Mouse (Mus musculus): ENCODE results near the gene Zfp979. TPM values are rescaled to one million over a fixed set of nuclear protein-coding genes. Genes with fewer than 3 reads are reported as not detected.
"Not testable (repeated sequence)": the region's sequence is repeated elsewhere in the genome, so short reads cannot be mapped to it uniquely, and the experiment has no call there.

Zfp979 gene
- total and polyA plus RNA-seq, 3 experiments = 2.4 to 42.5 (median 13.2) TPM

DNA sequence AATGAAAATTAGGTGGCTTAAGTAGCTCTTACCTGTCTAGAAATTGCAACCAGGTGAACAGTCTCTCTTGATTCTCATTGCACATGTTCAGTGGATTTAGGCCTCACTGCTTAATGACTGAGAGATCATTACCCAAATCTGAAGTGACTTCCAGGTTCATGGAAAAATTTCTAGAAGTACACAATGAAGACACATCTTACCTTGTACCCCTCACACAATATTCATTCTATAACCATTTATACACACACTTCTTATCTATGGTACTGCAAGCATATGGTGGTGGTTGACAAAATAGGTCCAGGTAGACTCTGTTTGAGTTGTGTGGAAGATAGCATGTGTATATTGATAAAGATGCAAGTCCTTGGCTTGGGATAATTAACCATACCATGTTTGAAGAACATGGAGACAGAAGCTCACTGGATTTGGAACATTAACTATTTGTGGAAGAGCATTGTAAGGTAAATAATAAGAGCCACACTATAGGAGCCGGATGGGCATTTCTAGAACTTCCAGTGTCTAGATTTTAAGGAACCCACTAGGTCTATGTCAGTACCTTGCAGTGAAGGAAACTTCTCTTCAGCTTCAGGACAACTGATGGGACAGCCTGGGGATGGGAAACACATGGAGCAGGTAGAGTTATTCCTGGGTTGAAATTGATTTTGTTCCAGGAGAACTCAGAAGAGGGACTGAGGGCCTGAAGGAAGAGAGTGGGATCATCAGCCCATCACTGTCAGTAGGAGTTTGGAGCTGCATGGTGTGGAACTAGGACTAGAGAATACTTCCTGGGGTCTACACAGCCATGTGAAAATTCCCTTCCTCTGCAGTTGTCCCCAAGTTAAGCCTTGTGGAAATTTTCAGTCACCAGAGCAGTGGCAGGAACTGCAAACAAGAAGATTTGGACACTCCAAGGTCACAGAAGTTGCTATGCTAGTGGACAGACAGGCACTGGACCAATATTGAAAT lies 55.5 kb downstream of the Zfp979 start:
- Histone ChIP-seq H3K36me3 (replicated peaks in 1 of 2; ENCODE audit: control insufficient read depth in 1 of 2, insufficient read depth in 1 of 2, low read length in 1 of 2) (no peaks in the 10 kb centered on the region), H3K4me3 (replicated peaks in 1 of 3; ENCODE audit: low read depth in 2 of 3, low read length in 2 of 3, poor library complexity in 1 of 3) (no peak overlapping the region), H3K9me3 (replicated peaks; ENCODE audit: low read length) (peaks cover 9% of the 10 kb centered on the region), H3K27me3 (replicated peaks) (no peaks in the 10 kb centered on the region), H3K9ac (ENCODE audit: insufficient read depth, low read depth) (no peak overlapping the region), H3K4me2 (ENCODE audit: insufficient read depth, low read depth, poor library complexity, severe bottlenecking) (no peak overlapping the region), H3K4me1 (ENCODE audit: control insufficient read depth in 1 of 2, insufficient read depth in 2 of 2) (no peaks in the 10 kb centered on the region), H3K79me2 (replicated peaks; ENCODE audit: control insufficient read depth, extremely low read depth, insufficient read depth, poor library complexity, severe bottlenecking) (no peaks in the 10 kb centered on the region), H3K27ac (ENCODE audit: insufficient read depth, low read depth) (no peak overlapping the region)
- TF ChIP-seq MYC (IDR thresholded peaks at IDR 0.05; ENCODE audit: low read depth, low read length) (no peak), SMC3 (IDR thresholded peaks at IDR 0.05; ENCODE audit: low read depth, low read length) (no peak), ZKSCAN1 (IDR thresholded peaks at IDR 0.05; ENCODE audit: borderline replicate concordance, low read depth, low read length) (no peak), NRF1 (IDR thresholded peaks at IDR 0.05; ENCODE audit: low read depth, low read length) (no peak), TCF12 (IDR thresholded peaks at IDR 0.05; ENCODE audit: low read depth, low read length) (no peak), MAZ (IDR thresholded peaks at IDR 0.05; ENCODE audit: low read depth, low read length) (no peak)
- in situ Hi-C loops (cut with MboI; ENCODE audit: low pct_ligation_motif_present, low pct_unique_long_range_greater_than_20kb, low sequenced_read_pairs) (no loop called here), dilution Hi-C loops (cut with MboI; ENCODE audit: extremely low pct_ligation_motif_present, extremely low pct_unique_long_range_greater_than_20kb, low sequenced_read_pairs) (no loop called here)
- DNase-seq (ENCODE audit: extremely low read depth) = no peak

DNA sequence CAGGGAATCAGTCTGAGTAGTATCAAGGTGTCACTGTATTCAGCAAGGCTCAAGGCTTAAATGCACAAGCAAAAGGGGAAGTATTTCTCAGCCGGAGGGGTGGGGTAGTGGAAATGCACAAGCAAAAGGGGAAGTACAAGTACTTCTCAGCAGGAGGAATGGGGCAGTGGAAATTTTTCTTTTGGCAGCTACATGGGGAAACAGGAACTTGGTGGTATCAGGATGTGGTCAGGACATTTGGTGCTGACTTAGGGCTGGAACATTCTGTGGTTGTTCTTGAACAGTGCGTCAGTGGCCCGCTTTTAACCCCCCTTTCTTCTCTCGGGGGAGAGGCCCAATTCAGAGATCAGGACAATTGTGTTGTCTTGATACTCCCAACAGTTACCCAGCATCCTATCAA lies 62.9 kb downstream of the Zfp979 start:
- not testable (repeated sequence) for H3K27ac ChIP-seq (ENCODE audit: insufficient read depth, low read depth)

DNA sequence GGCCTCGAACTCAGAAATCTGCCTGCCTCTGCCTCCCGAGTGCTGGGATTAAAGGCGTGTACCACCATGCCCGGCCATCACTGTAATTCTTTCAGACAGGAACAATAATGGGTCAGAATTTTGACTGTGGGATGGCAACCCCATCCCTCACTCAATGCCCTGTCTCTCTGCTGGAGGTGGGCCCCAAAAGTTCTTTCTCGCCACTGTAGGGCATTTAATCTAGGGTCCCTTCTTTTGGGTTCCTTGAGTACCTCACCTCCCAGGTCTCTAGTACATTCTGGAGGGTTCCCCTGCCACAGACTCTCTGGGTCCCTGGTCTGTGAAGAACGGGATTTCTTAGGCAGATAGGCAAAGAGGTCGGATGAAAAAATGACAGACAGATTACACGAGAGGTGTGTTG lies 71.2 kb downstream of the Zfp979 start:
- H3K27me3 ChIP-seq (replicated peaks); H3K4me3 ChIP-seq (replicated peaks in 1 of 3; ENCODE audit: low read depth in 2 of 3, low read length in 2 of 3, poor library complexity in 1 of 3); H3K79me2 ChIP-seq (replicated peaks; ENCODE audit: control insufficient read depth, extremely low read depth, insufficient read depth, poor library complexity, severe bottlenecking); H3K27ac ChIP-seq (ENCODE audit: insufficient read depth, low read depth); H3K9ac ChIP-seq (ENCODE audit: insufficient read depth, low read depth); H3K4me2 ChIP-seq (ENCODE audit: insufficient read depth, low read depth, poor library complexity, severe bottlenecking); H3K9me3 ChIP-seq (replicated peaks; ENCODE audit: low read length); in situ Hi-C loops (cut with MboI; ENCODE audit: low pct_ligation_motif_present, low pct_unique_long_range_greater_than_20kb, low sequenced_read_pairs); H3K4me1 ChIP-seq (ENCODE audit: control insufficient read depth in 1 of 2, insufficient read depth in 2 of 2); dilution Hi-C loops (cut with MboI; ENCODE audit: extremely low pct_ligation_motif_present, extremely low pct_unique_long_range_greater_than_20kb, low sequenced_read_pairs); DNase-seq (ENCODE audit: extremely low read depth); H3K36me3 ChIP-seq (replicated peaks in 1 of 2; ENCODE audit: control insufficient read depth in 1 of 2, insufficient read depth in 1 of 2, low read length in 1 of 2): not testable (repeated sequence)

More for the DNA sequence above, 62.9 kb downstream of the Zfp979 start:
- H3K9me3 ChIP-seq (replicated peaks; ENCODE audit: low read length); dilution Hi-C loops (cut with MboI; ENCODE audit: extremely low pct_ligation_motif_present, extremely low pct_unique_long_range_greater_than_20kb, low sequenced_read_pairs); H3K36me3 ChIP-seq (replicated peaks in 1 of 2; ENCODE audit: control insufficient read depth in 1 of 2, insufficient read depth in 1 of 2, low read length in 1 of 2); H3K4me1 ChIP-seq (ENCODE audit: control insufficient read depth in 1 of 2, insufficient read depth in 2 of 2); H3K79me2 ChIP-seq (replicated peaks; ENCODE audit: control insufficient read depth, extremely low read depth, insufficient read depth, poor library complexity, severe bottlenecking); H3K27me3 ChIP-seq (replicated peaks); H3K4me2 ChIP-seq (ENCODE audit: insufficient read depth, low read depth, poor library complexity, severe bottlenecking); H3K4me3 ChIP-seq (replicated peaks in 1 of 3; ENCODE audit: low read depth in 2 of 3, low read length in 2 of 3, poor library complexity in 1 of 3); in situ Hi-C loops (cut with MboI; ENCODE audit: low pct_ligation_motif_present, low pct_unique_long_range_greater_than_20kb, low sequenced_read_pairs); H3K9ac ChIP-seq (ENCODE audit: insufficient read depth, low read depth): not testable (repeated sequence)
- peak; percentile 3 for DNase-seq (ENCODE audit: extremely low read depth)

Data from CH12.LX (cell line).